Mouse (Mus musculus) brain, embryonic 14.5 days (tissue): ENCODE results near the gene 6820408C15Rik. TPM values are rescaled to one million over a fixed set of nuclear protein-coding genes. Genes with fewer than 3 reads are reported as not detected.

ENCODE experiments used
- DNase-seq: peaks from one replicate; pipeline ENCODE4 v3.0.0-alpha.2; 2011; ENCODE audit warnings: low read depth
- CTCF ChIP-seq: fragments of 200-500 bp; IDR thresholded peaks from 2 replicates; pipeline ENCODE4 v1.5.1; 2012; ENCODE audit warnings: inconsistent platforms, mild to moderate bottlenecking, moderate library complexity, borderline replicate concordance; ENCODE audit not compliant: insufficient read depth, insufficient read length; ENCODE audit errors: extremely low read depth
- POLR2A ChIP-seq: fragments of 200-500 bp; IDR thresholded peaks from 2 replicates; pipeline ENCODE4 v1.6.1; 2012; ENCODE audit warnings: mild to moderate bottlenecking, inconsistent platforms, borderline replicate concordance; ENCODE audit not compliant: poor library complexity, insufficient read depth, insufficient read length, severe bottlenecking; ENCODE audit errors: extremely low read depth
- polyA plus RNA-seq: library from polyadenylated mRNA; depleted of rRNA; stranded (reverse); fragments of >200 nt; gene quantifications from 2 replicates; pipeline ENCODE4 v1.2.3, GENCODE M21; 2012; rRNA removed

Gene 6820408C15Rik
- polyA plus RNA-seq = 1.4 and 2.6 TPM in 2 replicates

GRCm38 (mm10) chr2:152415287-152415686 is at the start of gene 6820408C15Rik:
Gene 6820408C15Rik, plus strand, starts transcription at chr2:152415587.
- no peak for TF ChIP-seq POLR2A
- no peak for TF ChIP-seq CTCF
- no peak for DNase-seq

GRCm38 (mm10) chr2:152367917-152368316 is 47.5 kb upstream of the 6820408C15Rik start:
- no peak for DNase-seq
- no peak for TF ChIP-seq CTCF
- TF ChIP-seq POLR2A = no peak

GRCm38 (mm10) chr2:152368532-152369140 is 46.8 kb upstream of the 6820408C15Rik start:
- no peak for TF ChIP-seq POLR2A
- peak; percentile 86 for TF ChIP-seq CTCF
- DNase-seq = peak; percentile 87

DNA sequence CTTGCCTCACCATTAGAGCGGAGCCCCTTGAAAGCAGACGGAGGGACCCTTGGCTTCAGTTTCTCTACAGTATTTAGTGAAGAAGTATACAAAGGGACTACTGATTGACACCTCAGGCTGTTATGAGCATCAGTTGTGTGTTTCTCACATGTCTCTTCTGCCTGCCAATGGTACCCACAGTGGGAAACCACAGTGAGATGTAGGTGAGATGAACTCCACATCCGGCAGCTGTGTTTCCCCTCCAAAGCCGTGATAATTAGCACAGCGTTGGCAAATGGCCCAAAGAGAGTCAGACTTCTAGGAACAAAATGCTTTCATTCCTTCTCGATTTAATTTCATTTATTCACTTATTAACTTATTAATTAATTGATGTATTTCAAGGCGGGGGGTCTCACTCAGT is 43.3 kb upstream of the 6820408C15Rik start:
- DNase-seq = peak; percentile 77
- no peak for TF ChIP-seq CTCF
- no peak for TF ChIP-seq POLR2A

DNA sequence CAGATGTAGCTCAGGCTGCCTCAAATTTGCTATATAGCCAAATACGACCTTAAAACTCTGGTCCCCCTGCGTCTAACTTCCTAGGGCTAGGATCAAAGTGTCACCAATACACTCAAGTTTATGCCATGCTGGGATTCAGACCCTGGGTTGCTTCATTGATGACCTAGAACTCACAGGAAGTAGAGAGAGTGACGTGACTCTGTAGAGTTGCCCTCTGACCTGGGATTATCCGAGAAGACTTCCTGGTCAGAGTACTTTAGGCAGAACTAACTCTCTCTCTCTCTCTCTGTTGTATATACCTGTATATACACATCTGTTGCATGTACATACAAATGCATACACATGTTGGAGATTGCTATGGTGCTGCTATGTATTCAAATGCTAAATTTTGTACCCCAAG is 42.7 kb upstream of the 6820408C15Rik start:
- DNase-seq = no peak
- TF ChIP-seq POLR2A (no peak), CTCF (no peak)

- TF ChIP-seq CTCF (no peak), POLR2A (no peak)
- no peak for DNase-seq
These were observed 41.8 kb upstream of the 6820408C15Rik start for GRCm38 (mm10) chr2:152373547-152373946.

DNA sequence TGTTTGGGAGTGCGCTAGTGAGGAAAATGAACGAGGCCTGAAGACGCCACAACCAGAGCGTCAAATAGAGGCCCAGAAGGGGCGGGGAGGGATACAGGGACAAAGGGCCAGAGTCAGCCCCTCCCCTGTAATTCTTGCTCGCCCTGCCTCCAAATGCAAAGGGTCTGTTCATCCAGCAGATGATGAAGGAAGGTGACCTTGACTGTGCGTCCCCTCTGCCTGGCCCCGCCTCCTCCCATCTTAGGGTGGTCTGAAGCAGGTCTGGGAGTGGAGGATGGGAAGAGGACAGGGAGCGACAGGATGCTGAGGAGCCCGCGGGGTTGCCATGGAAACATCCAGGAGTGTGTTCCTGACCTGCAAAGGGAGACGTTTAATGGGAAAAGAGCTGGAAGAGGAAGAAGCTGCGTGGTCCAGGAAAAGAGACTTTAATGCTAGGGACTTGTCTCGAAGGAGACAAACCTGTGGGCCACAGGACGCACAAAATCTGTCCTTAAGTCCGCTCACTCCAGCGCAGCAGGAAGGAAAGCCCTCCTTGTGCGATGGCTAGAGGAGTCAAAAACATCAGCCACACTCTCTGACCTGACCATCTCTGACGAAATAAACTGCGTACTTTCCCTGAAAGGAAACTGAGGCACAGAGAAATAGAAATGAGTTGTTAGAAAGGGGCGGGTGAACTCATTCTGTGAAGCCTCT is 39.6 kb upstream of the 6820408C15Rik start:
- peak; percentile 95 for DNase-seq
- TF ChIP-seq POLR2A (no peak), CTCF (no peak)

DNA sequence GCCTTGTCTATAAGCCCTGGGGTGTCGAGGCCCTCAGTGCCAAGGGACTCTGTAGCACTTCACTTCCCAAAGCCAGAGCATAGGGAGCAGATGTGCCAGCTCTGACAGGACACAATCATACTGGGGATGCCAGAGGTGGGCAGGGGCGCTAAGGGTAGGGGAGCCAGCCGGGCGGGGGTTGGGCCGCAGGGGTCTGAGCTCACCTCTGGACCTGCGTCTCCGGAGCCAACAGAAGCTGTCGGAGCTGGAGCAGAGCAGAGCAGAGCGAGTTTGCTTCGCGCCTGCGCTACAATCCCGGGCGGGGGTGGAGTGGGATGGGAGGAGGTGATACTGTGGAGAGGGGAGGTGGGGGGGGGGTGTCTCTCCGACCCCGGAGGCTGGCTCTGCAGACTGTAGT is 39.0 kb upstream of the 6820408C15Rik start, which contains the start of gene Nrsn2:
Nrsn2 (minus strand) TSS at position 294 of the 397 bp plus-strand sequence.
- TF ChIP-seq CTCF = no peak
- no peak for TF ChIP-seq POLR2A
- DNase-seq = peak; percentile 84

DNA sequence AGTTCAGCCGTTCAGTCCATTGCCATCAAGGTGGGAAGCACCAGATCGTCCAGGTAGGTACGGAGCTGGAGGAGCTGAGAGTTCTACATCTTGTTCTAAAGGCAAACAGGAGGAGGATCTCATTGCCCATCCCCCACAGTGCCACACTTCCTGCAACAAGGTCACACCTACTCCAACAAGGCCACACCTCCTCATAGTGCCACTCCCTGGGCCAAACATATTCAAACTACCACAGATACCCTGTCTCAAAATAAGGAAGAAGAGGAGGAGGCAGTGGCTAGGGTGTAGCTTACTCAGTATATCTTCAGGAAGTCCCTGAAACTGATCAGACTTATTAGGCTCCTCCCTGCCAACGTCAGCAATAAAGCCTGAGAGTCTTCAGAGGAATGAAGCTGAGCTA is 31.2 kb upstream of the 6820408C15Rik start:
- TF ChIP-seq POLR2A (no peak), CTCF (no peak)
- no peak for DNase-seq

DNA sequence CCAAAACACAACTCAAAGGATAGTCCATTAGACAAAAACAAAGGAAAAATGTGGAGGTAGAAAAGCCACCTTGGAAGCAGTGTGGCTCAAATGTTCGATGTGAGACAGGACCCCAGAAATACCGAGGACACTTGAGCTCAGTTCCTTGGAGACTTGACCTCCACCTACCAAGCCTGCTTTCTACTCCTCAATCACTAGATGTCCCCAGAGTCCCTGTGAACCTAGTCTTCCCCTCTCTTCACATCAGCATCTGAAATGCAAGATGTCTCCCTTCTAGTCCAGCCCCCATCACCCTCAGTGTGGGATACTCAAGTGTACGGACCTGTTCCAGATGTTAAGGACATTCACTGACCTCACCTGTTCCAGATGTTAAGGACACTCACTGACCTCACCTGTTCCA is 22.6 kb upstream of the 6820408C15Rik start:
- TF ChIP-seq CTCF (peak; percentile 76; the same call in 1 of the 2 replicates), POLR2A (no peak)
- DNase-seq = peak; percentile 90

- no peak for DNase-seq
- TF ChIP-seq POLR2A = no peak
- TF ChIP-seq CTCF = no peak
These were observed 22.0 kb upstream of the 6820408C15Rik start for GRCm38 (mm10) chr2:152393225-152394017.
